Mouse (Mus musculus) heart, embryonic 11.5 days (tissue): ENCODE results near the gene Myo6. TPM values are rescaled to one million over a fixed set of nuclear protein-coding genes. Genes with fewer than 3 reads are reported as not detected.

ENCODE experiments used
- ATAC-seq: fragments of 200-750 bp; cut with Nextera tagmentation; replicated peaks from 2 replicates; pipeline ENCODE4 v1.8.0; 2017; ENCODE audit warnings: moderate library complexity; ENCODE audit not compliant: insufficient number of reproducible peaks, low FRiP score, low TSS enrichment
- H3K27ac ChIP-seq: fragments of 300-500 bp; sonication (generic); 2 replicates; pipeline ENCODE4 v1.5.1; 2014; ENCODE audit warnings: mild to moderate bottlenecking, low read depth, low read length
- H3K27me3 ChIP-seq: fragments of 300-500 bp; sonication (generic); 2 replicates; pipeline ENCODE4 v1.6.1; 2014; ENCODE audit warnings: mild to moderate bottlenecking, low read length, mixed read lengths; ENCODE audit not compliant: control insufficient read depth, insufficient read depth
- H3K36me3 ChIP-seq: fragments of 300-500 bp; sonication (generic); 2 replicates; pipeline ENCODE4 v1.6.1; 2014; ENCODE audit warnings: mild to moderate bottlenecking, low read length, moderate library complexity, mixed read lengths; ENCODE audit not compliant: control insufficient read depth, insufficient read depth
- H3K4me1 ChIP-seq: fragments of 300-500 bp; sonication (generic); 2 replicates; pipeline ENCODE4 v1.6.1; 2014; ENCODE audit warnings: low read length; ENCODE audit not compliant: control insufficient read depth, insufficient read depth
- H3K4me2 ChIP-seq: fragments of 300-500 bp; sonication (generic); 2 replicates; pipeline ENCODE4 v1.6.1; 2014; ENCODE audit warnings: mild to moderate bottlenecking, moderate library complexity
- H3K4me3 ChIP-seq: fragments of 300-500 bp; sonication (generic); 2 replicates; pipeline ENCODE4 v1.5.1; 2014; ENCODE audit warnings: low read depth, low read length
- H3K9ac ChIP-seq: fragments of 300-500 bp; sonication (generic); 2 replicates; pipeline ENCODE4 v1.6.1; 2014; ENCODE audit warnings: mild to moderate bottlenecking, low read depth, low read length, moderate library complexity
- H3K9me3 ChIP-seq: fragments of 300-500 bp; sonication (generic); replicated peaks from 2 replicates; pipeline ENCODE4 v1.6.1; 2016; ENCODE audit warnings: low read length; ENCODE audit not compliant: control insufficient read depth
- WGBS: fragments of 180-500 bp; shearing (Covaris S2); extraction: QIAGEN DNeasy Blood & Tissue Kit; methylation state at CpG from one replicate; pipeline ENCODE4 v1.1.7; 2014; ENCODE audit not compliant: insufficient replicate concordance; 5-methylcytosine and 5-hydroxymethylcytosine counted together
- polyA plus RNA-seq: library from polyadenylated mRNA; unstranded; fragments of >200 nt; fragmentation: Nextera tagmentation; extraction: Ambion mirVana; gene quantifications from 2 replicates; pipeline ENCODE4 v1.2.1, GENCODE M21; 2014

Myo6 gene
- polyA plus RNA-seq, 1 experiment from 2014 or later: 13.9 TPM

GRCm38 (mm10) chr9:80233831-80234455, 69.1 kb downstream of the Myo6 start:
- ATAC-seq: no peak
- Histone ChIP-seq H3K9me3 (no peaks in the 10 kb centered on the region), H3K27me3 (no peaks in the 10 kb centered on the region), H3K9ac (no peak overlapping the region), H3K36me3 (no peaks in the 10 kb centered on the region), H3K27ac (no peak overlapping the region), H3K4me1 (no peaks in the 10 kb centered on the region), H3K4me3 (no peak overlapping the region), H3K4me2 (no peak overlapping the region)
- WGBS: 84% methylated on average over 4 of the region's 4 CpGs

- Histone ChIP-seq H3K4me3 (no peak overlapping the region), H3K4me2 (no peak overlapping the region), H3K36me3 (no peaks in the 10 kb centered on the region), H3K4me1 (no peaks in the 10 kb centered on the region), H3K27ac (no peak overlapping the region), H3K27me3 (no peaks in the 10 kb centered on the region), H3K9ac (no peak overlapping the region), H3K9me3 (no peaks in the 10 kb centered on the region)
- no peak for ATAC-seq
- 70% methylated on average over 1 of the region's 1 CpGs for WGBS
Measured at GRCm38 (mm10) chr9:80237184-80237799, 72.5 kb downstream of the Myo6 start.

GRCm38 (mm10) chr9:80241719-80242118, 76.9 kb downstream of the Myo6 start:
- no peaks in the 10 kb centered on the region for H3K36me3 ChIP-seq
- no peaks in the 10 kb centered on the region for H3K9me3 ChIP-seq
- no peaks in the 10 kb centered on the region for H3K27me3 ChIP-seq
- ATAC-seq: no peak
- no peak overlapping the region for H3K27ac ChIP-seq
- WGBS: 67% methylated on average over 6 of the region's 6 CpGs
- H3K4me2 ChIP-seq: no peak overlapping the region
- no peak overlapping the region for H3K9ac ChIP-seq
- H3K4me1 ChIP-seq: no peaks in the 10 kb centered on the region
- no peak overlapping the region for H3K4me3 ChIP-seq

GRCm38 (mm10) chr9:80252146-80252545, 87.3 kb downstream of the Myo6 start:
- H3K4me1 ChIP-seq: no peaks in the 10 kb centered on the region

GRCm38 (mm10) chr9:80253241-80253640, 88.4 kb downstream of the Myo6 start:
- Histone ChIP-seq H3K4me3 (no peak overlapping the region), H3K9me3 (no peaks in the 10 kb centered on the region), H3K27me3 (no peaks in the 10 kb centered on the region), H3K9ac (no peak overlapping the region), H3K4me1 (no peaks in the 10 kb centered on the region), H3K36me3 (no peaks in the 10 kb centered on the region), H3K4me2 (no peak overlapping the region), H3K27ac (no peak overlapping the region)
- ATAC-seq: no peak
- 88% methylated on average over 9 of the region's 9 CpGs for WGBS

More at GRCm38 (mm10) chr9:80252146-80252545, 87.3 kb downstream of the Myo6 start:
- Histone ChIP-seq H3K27me3 (no peaks in the 10 kb centered on the region), H3K36me3 (no peaks in the 10 kb centered on the region), H3K27ac (no peak overlapping the region), H3K4me3 (no peak overlapping the region), H3K9ac (no peak overlapping the region), H3K4me2 (no peak overlapping the region), H3K9me3 (no peaks in the 10 kb centered on the region)
- 72% methylated on average over 10 of the region's 10 CpGs for WGBS
- ATAC-seq: no peak

GRCm38 (mm10) chr9:80256561-80256960, 91.7 kb downstream of the Myo6 start:
- ATAC-seq: no peak
- Histone ChIP-seq H3K9me3 (no peaks in the 10 kb centered on the region), H3K4me3 (no peak overlapping the region), H3K27me3 (no peaks in the 10 kb centered on the region), H3K36me3 (no peaks in the 10 kb centered on the region), H3K9ac (no peak overlapping the region), H3K4me1 (peaks cover 5% of the 10 kb centered on the region), H3K27ac (no peak overlapping the region), H3K4me2 (no peak overlapping the region)
- 83% methylated on average over 2 of the region's 2 CpGs for WGBS

- H3K9ac ChIP-seq: no peak overlapping the region
- ATAC-seq: no peak
- H3K36me3 ChIP-seq: no peaks in the 10 kb centered on the region
- H3K9me3 ChIP-seq: no peaks in the 10 kb centered on the region
- H3K4me2 ChIP-seq: no peak overlapping the region
- H3K4me1 ChIP-seq: peaks cover 16% of the 10 kb centered on the region
- WGBS: 63% methylated on average over 6 of the region's 6 CpGs
- H3K4me3 ChIP-seq: no peak overlapping the region
- no peak overlapping the region for H3K27ac ChIP-seq
- no peaks in the 10 kb centered on the region for H3K27me3 ChIP-seq
Measured at GRCm38 (mm10) chr9:80258396-80258795, 93.6 kb downstream of the Myo6 start.

GRCm38 (mm10) chr9:80260905-80261304, 96.1 kb downstream of the Myo6 start:
- H3K27ac ChIP-seq: no peak overlapping the region
- no peak overlapping the region for H3K4me3 ChIP-seq
- no peaks in the 10 kb centered on the region for H3K9me3 ChIP-seq
- no peaks in the 10 kb centered on the region for H3K36me3 ChIP-seq
- no peak overlapping the region for H3K4me2 ChIP-seq
- no peak overlapping the region for H3K9ac ChIP-seq
- ATAC-seq: no peak
- peaks cover 16% of the 10 kb centered on the region for H3K4me1 ChIP-seq
- H3K27me3 ChIP-seq: no peaks in the 10 kb centered on the region
- 53% methylated on average over 3 of the region's 3 CpGs for WGBS
